Mouse (Mus musculus) erythroblast, embryonic 14.5 days (primary cell): ENCODE data around the gene Myo1d. TPM values are rescaled to one million over a fixed set of nuclear protein-coding genes. Genes with fewer than 3 reads are reported as not detected.

ENCODE experiments used
- H3K27me3 ChIP-seq: 2 replicates; pipeline ENCODE4 v1.6.1; 2012; ENCODE audit warnings: inconsistent platforms; ENCODE audit not compliant: control insufficient read depth
- H3K36me3 ChIP-seq: 2 replicates; pipeline ENCODE4 v1.6.1; 2012; ENCODE audit warnings: mild to moderate bottlenecking, inconsistent platforms; ENCODE audit not compliant: control insufficient read depth
- H3K4me1 ChIP-seq: 2 replicates; pipeline ENCODE4 v1.6.1; 2012; ENCODE audit warnings: inconsistent platforms; ENCODE audit not compliant: control insufficient read depth
- H3K4me3 ChIP-seq: replicated peaks from 2 replicates; pipeline ENCODE3; 2012; ENCODE audit warnings: moderate library complexity, mild to moderate bottlenecking, inconsistent platforms
- H3K9me3 ChIP-seq: 2 replicates; pipeline ENCODE4 v1.6.1; 2012; ENCODE audit warnings: low read length, inconsistent platforms, mixed read lengths; ENCODE audit not compliant: control insufficient read depth
- GATA1 ChIP-seq: IDR thresholded peaks from 2 replicates; pipeline ENCODE4 v1.6.1; 2012; ENCODE audit warnings: low read length, inconsistent platforms, mixed read lengths
- TAL1 ChIP-seq: IDR thresholded peaks from 3 replicates; pipeline ENCODE4 v1.6.1; 2012; ENCODE audit warnings: low read length, inconsistent platforms, mixed read lengths
- polyA plus RNA-seq: library from polyadenylated mRNA; stranded (reverse); fragments of >175 nt; gene quantifications from 2 replicates; pipeline ENCODE4 v1.2.3, GENCODE M21; 2012

Gene Myo1d
- polyA plus RNA-seq, 1 experiment, result 1.9 TPM

DNA sequence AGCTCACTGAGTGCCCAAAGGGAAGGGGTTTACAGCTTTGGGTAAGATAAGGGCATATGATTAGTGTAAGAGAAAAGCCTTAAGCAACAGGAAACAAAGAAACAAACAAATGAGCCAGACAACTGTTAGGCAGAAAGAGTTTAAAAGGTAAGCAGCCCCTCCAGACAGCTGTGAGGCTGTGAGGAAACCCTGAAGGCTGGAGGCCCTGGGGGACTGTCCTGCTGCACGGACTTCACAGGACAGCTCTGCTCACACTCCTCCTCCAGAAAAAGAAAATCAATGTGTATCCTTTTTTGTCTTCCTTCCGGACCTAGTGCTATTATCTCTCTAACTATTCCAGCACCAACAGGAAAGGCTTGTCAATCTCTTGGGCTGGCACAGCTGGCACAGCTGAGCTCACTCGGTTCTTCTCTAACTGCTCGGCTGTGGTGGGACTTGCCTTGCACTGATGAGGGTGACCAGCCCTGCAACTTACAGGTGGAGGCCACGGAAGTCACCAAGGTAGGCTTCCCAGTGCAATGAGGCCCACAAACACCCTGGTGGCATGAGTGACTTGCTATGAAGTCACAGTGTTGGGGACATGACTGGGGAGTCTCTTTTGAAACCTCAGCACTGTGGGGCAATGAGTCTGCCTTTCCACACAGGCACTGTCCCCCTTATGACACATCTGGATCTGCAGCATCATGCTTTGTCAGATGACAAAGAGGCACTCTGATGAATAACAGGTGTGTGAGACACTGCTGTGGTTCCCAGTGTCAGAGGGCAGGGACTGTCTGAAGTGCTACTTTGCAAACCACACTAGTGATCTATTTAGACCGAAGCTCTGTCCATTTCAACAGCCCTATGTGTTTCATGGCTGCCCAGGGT, 275.1 kb downstream of the Myo1d start:
- H3K9me3 ChIP-seq, result no peaks in the 10 kb centered on the region
- H3K36me3 ChIP-seq, result no peaks in the 10 kb centered on the region
- no peak overlapping the region for H3K4me3 ChIP-seq
- H3K4me1 ChIP-seq, result peaks cover 2% of the 10 kb centered on the region; the same call in 1 of the 2 replicates
- peaks cover 9% of the 10 kb centered on the region for H3K27me3 ChIP-seq
- no peak for TF ChIP-seq GATA1
- TF ChIP-seq TAL1, result no peak

DNA sequence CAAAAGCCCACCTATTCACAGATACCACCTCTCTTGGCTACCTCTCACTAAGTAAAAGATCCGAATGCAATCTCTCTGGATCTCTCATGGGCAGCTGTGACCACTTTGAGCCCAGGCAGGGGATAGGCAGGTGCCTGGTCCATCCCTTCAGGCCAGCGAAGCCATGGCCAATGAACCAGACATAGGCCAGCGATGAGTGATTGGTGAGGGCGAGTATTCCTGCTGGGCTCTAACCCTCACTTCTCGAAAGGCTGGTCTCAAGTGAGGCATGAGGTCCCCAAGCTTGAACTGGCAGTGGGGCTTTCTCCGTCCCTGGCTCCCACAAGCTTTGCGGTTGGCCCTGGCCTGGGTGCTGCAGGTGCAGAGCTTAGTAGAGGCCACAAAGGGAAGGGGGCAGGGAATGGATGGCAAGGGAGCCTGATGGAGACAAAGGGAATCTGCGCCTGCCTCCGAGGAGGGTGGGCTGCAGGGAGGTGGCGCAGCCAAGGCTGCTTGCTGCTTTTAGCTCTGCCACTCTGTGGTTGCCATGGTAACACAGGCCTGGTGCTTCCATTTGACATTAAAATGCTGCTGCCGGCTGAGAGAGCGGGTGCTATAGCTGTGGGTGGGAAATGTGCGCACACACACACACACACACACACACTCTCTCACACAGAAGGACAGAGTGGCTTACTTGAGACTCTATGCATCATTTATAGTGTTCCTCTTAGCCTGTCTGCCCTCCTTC, 275.9 kb downstream of the Myo1d start:
- no peak for TF ChIP-seq GATA1
- no peak for TF ChIP-seq TAL1
- Histone ChIP-seq H3K4me3 (no peak overlapping the region), H3K36me3 (no peaks in the 10 kb centered on the region), H3K4me1 (peaks cover 2% of the 10 kb centered on the region; the same call in 1 of the 2 replicates), H3K27me3 (peaks cover 5% of the 10 kb centered on the region), H3K9me3 (no peaks in the 10 kb centered on the region)

DNA sequence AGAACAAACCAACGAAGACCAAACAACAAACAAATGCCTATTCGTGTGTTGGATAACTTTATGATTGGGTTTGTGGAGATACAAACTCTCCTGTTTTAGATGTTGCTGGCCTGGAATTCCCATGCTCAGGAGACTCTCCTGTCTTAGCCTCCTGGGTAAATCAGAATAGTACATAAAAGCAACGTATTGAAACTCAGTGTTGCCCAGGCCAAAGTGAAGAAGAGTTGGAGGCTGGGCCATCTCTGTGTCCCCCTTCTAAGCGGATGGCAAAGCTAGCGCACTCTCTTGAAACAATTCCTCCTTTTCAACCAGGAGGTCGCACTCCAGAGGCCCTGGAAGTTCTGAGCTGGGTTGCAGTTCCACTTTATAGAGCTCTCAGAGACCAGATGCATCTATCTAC, 276.5 kb downstream of the Myo1d start:
- no peaks in the 10 kb centered on the region; the same call in 1 of the 2 replicates for H3K27me3 ChIP-seq
- H3K36me3 ChIP-seq, result no peaks in the 10 kb centered on the region
- H3K4me3 ChIP-seq, result no peak overlapping the region
- no peaks in the 10 kb centered on the region for H3K9me3 ChIP-seq
- H3K4me1 ChIP-seq, result peaks cover 2% of the 10 kb centered on the region; the same call in 1 of the 2 replicates
- no peak for TF ChIP-seq GATA1
- TF ChIP-seq TAL1, result no peak

DNA sequence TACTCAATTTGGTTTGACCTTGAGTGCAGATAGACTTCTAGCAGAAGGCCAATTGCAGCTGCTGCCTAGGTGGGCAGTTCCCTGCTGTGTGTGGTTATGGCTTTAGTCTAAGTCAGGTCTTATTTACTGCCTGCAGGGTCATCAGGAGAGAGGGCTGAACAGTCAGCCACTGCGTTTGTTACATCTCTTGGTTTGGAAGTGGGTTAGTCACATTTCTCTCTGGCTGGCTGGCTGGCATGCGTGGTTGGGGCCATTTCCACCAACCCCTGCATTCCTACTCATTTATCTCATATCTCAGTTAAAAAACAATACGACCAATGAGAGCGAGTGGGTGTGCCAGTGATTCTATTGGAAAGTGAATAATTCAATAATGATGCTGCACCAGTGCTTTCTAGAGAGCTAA, 280.3 kb downstream of the Myo1d start:
- Histone ChIP-seq H3K4me3 (no peak overlapping the region), H3K9me3 (no peaks in the 10 kb centered on the region), H3K4me1 (peaks cover 2% of the 10 kb centered on the region; the same call in 1 of the 2 replicates), H3K36me3 (no peaks in the 10 kb centered on the region), H3K27me3 (no peaks in the 10 kb centered on the region)
- TF ChIP-seq GATA1, result no peak
- TF ChIP-seq TAL1, result no peak

DNA sequence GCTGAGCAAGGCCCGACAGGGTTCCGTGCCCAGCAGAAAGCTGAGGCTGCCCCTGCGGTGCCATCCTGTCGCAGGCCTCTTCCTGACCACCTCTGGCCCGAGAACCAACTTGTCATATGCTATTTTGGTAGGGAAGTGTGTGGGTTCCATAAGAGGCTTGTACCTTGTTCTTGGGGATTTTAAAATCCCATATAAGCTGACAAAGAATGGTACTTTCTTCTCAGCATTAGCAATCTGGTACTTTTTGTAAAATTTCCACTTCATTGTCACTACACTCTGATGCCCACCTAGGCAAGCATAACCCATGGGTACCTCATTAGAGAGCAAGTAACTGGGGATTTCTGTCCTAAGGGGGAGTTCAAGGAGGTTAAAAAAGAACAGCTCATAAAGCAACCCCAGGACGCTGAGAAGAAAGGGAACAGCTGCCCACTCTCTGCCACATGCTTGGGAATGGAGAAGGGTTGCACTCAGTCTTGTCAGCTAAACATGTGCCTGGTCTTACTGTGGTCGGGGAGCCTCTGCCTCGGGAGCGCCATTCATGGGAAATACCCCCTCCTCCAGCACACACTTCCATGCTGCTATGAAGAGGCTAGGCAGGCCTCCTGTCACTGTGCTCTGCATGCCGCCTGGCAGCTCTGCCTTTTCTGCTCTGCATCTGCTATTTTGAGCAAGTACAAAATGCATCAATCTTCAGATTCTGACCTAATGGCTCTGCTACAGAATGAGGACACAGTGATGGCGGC, 281.3 kb downstream of the Myo1d start:
- H3K4me3 ChIP-seq, result no peak overlapping the region
- no peaks in the 10 kb centered on the region for H3K9me3 ChIP-seq
- H3K27me3 ChIP-seq, result no peaks in the 10 kb centered on the region
- H3K36me3 ChIP-seq, result no peaks in the 10 kb centered on the region
- no peaks in the 10 kb centered on the region for H3K4me1 ChIP-seq
- TF ChIP-seq GATA1 (no peak), TAL1 (no peak)

DNA sequence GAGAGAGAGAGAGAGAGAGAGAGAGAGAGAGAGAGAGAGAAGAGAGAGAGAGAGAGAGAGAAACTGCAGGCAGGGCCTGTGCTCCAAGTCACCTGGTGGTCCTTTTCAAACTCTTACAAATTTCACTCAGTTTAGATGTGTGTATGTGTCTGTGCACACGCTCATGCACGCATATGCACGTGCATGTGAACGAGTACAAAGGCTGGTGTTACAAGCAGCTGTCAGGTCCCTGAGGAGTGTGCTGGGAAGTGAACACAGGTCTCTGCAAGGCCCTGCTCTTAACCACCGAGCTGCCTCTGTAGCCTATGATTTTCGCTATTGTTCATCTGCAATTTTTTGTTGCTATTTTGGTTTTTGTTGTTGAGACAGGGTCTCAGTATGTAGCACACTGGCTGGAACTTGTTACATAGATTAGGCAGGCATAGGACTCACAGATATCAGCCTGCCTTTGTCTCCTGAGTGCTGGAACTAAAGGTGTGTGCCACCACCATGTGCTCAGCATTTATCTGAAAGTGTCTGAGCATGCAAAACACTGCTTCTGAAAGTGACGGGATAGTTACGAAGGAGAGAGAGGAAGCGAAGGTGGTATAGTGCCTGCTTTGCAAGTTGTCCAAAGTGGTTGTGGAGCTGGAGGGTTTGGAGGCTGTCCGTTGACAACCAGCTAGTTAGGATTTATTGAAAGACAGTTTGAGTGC, 282.5 kb downstream of the Myo1d start:
- Histone ChIP-seq H3K4me3 (no peak overlapping the region), H3K4me1 (no peaks in the 10 kb centered on the region), H3K36me3 (no peaks in the 10 kb centered on the region), H3K9me3 (no peaks in the 10 kb centered on the region), H3K27me3 (no peaks in the 10 kb centered on the region)
- TF ChIP-seq TAL1 (no peak), GATA1 (no peak)

DNA sequence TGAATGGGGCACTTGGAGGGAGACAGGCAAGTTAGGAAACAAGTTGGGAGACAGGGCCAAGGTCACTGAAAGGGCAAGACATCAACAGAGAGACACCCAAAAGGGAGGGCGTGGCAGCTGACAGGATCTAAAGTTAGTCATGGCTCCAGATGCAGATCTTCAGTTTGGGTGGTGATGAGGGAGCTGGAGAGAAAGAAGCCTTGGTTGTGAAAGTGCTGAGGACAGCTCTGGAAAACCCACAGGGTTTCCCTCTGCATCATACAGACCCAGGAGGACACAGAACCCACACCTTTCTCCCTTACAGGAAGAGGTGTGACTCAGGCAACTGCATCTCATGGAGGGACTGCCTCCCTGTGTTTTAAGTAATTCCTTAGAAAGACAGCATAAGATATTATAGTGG, 283.2 kb downstream of the Myo1d start:
- TF ChIP-seq GATA1 (no peak), TAL1 (no peak)
- H3K36me3 ChIP-seq, result no peaks in the 10 kb centered on the region
- H3K4me3 ChIP-seq, result no peak overlapping the region
- H3K4me1 ChIP-seq, result no peaks in the 10 kb centered on the region
- no peaks in the 10 kb centered on the region for H3K27me3 ChIP-seq
- no peaks in the 10 kb centered on the region for H3K9me3 ChIP-seq

DNA sequence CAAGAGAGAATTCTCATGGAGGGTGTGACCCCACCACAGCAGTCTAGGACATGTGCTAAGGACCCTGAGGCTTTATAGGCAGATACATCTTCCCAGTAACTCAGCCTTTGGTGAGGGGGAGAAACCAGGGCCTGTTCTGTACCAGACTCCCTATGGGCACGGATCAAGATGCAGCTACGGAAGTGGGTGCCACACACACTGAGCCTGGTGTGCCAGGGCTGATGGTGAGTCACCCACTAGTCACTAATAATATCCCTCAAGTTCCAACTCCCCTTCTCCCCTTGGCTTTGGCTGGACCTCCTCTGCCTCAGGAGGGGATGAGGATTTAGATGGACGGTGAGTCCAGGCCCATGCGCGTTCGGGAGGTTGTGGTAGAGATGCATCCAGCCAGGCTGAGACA, 283.9 kb downstream of the Myo1d start:
- Histone ChIP-seq H3K36me3 (no peaks in the 10 kb centered on the region), H3K9me3 (no peaks in the 10 kb centered on the region), H3K27me3 (no peaks in the 10 kb centered on the region; the same call in 1 of the 2 replicates), H3K4me3 (no peak overlapping the region), H3K4me1 (no peaks in the 10 kb centered on the region)
- TF ChIP-seq TAL1 (no peak), GATA1 (no peak)
